ENCODE assay signal across 8 mouse cellular contexts in the genomic region with DNA sequence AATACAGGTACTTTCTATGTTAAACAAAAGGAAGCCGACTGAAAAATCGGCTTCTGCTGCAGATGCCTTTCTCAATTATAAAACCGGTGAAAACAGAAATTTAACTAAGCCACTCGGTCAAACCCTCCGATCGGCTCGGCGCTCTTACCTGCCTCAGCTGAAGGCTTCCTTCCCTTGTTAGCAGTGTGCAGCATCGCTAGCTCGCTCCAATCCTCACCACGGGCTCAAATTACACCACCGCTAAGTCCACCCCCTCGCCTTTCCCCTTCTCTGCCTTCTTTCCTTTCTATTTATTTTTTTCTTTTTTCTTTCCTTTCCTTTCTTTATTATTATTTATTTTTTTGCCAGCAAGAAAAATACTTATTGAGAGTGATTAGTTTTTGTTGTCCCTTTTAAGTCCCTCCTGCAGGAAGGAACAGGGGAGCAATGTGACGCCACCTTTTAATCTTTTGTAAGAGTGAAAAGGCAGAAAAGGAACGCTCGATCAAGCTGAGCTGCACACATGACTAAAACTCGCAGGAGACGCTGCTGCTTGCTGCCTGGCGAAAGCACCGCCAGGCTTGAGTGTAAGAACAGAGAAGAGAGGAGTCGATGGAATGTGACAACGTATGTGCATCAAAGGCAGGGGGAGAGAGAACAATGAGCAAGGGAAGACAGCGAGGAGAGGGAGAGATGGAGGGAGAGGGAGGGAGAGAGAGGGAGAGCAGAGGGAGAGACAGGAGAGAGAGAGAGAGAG.
DNase-seq lines count a peak whose midpoint lies in the region; ATAC-seq and TF ChIP-seq lines count a peak whose summit lies in the region.

No protein-coding gene starts in this region.

- no peaks in the 10 kb centered on the region for H3K36me3 ChIP-seq in embryonic facial prominence, embryonic 13.5 days
- H3K36me3 ChIP-seq in hindbrain, embryonic 15.5 days, result no peaks in the 10 kb centered on the region
- no peaks in the 10 kb centered on the region for H3K36me3 ChIP-seq in myocyte (ENCODE audit: control insufficient read depth, insufficient read depth)

- DNase-seq in ES-CJ7 (ENCODE audit: low read depth, low spot score), result peak; percentile 14
- peak; percentile 9 for DNase-seq in adrenal gland, postnatal 25 days
- peak; percentile 31 to 55 for DNase-seq in left cerebral cortex, postnatal 10 days (ENCODE audit: extremely low spot score in 1 of 2, low spot score in 2 of 2)
- DNase-seq in gastrocnemius, postnatal 36 days, result no peak
- DNase-seq in testis, postnatal 10 days (ENCODE audit: low spot score), result no peak

- peak overlapping the region; percentile 48 for H3K4me3 ChIP-seq in embryonic facial prominence, embryonic 13.5 days
- peak overlapping the region; percentile 40 for H3K4me3 ChIP-seq in hindbrain, embryonic 15.5 days
- no peak overlapping the region for H3K4me3 ChIP-seq in myocyte

- WGBS in embryonic facial prominence, embryonic 13.5 days, result under 1% methylated on average over 23 of the region's 23 CpGs
- WGBS in hindbrain, embryonic 15.5 days, result under 1% methylated on average over 23 of the region's 23 CpGs

- H3K4me2 ChIP-seq in embryonic facial prominence, embryonic 13.5 days, result peak overlapping the region; percentile 70
- H3K4me2 ChIP-seq in hindbrain, embryonic 15.5 days, result peak overlapping the region; percentile 55
- H3K4me2 ChIP-seq in myocyte (ENCODE audit: low read depth), result peak overlapping the region; percentile 86

- TF ChIP-seq POLR2A in myocyte (IDR thresholded peaks at IDR 0.05; ENCODE audit: insufficient read length, low read depth), result no peak

- H3K4me1 ChIP-seq in embryonic facial prominence, embryonic 13.5 days, result peaks cover 13% of the 10 kb centered on the region
- peaks cover 27% of the 10 kb centered on the region for H3K4me1 ChIP-seq in hindbrain, embryonic 15.5 days (replicated peaks)

- intact Hi-C loops in left cerebral cortex, postnatal 10 days (cut with DNase I), result loop anchor here (5.0 to 10.0 kb wide), 3 partner anchors 213 to 560 kb away; a partner anchor contains a TSS
- intact Hi-C loops in gastrocnemius, postnatal 36 days (cut with DNase I), result no loop called here

- no peak overlapping the region for H3ac ChIP-seq in myocyte (ENCODE audit: control insufficient read depth, insufficient read length)

- 0 out of 2 replicates have a peak, but pooled peaks have one; percentile 81 for ATAC-seq in embryonic facial prominence, embryonic 13.5 days (ENCODE audit: insufficient number of reproducible peaks, insufficient read depth, low FRiP score, low TSS enrichment, low read depth)
- peak; percentile 90 for ATAC-seq in hindbrain, embryonic 15.5 days (ENCODE audit: low FRiP score, low read depth)

- H3K27me3 ChIP-seq in embryonic facial prominence, embryonic 13.5 days, result peaks cover 14% of the 10 kb centered on the region
- no peaks in the 10 kb centered on the region for H3K27me3 ChIP-seq in hindbrain, embryonic 15.5 days
- no peaks in the 10 kb centered on the region for H3K27me3 ChIP-seq in myocyte (ENCODE audit: control insufficient read depth, insufficient read depth, insufficient read length)

- peak overlapping the region; percentile 73; the same call in 1 of the 2 replicates for H3K27ac ChIP-seq in embryonic facial prominence, embryonic 13.5 days
- peak overlapping the region; percentile 95 for H3K27ac ChIP-seq in hindbrain, embryonic 15.5 days (replicated peaks)

- H3K9ac ChIP-seq in embryonic facial prominence, embryonic 13.5 days, result peak overlapping the region; percentile 64
- H3K9ac ChIP-seq in hindbrain, embryonic 15.5 days, result peak overlapping the region; percentile 66

- H3K79me2 ChIP-seq in myocyte (ENCODE audit: control insufficient read depth, insufficient read depth), result no peaks in the 10 kb centered on the region

- H3K9me3 ChIP-seq in embryonic facial prominence, embryonic 13.5 days, result no peaks in the 10 kb centered on the region
- no peaks in the 10 kb centered on the region for H3K9me3 ChIP-seq in hindbrain, embryonic 15.5 days

TF ChIP-seq in myocyte, 11 proteins besides CTCF, POLR2A, EP300 and RAD21:
- no peak for TF ChIP-seq SRF (IDR thresholded peaks at IDR 0.05; ENCODE audit: control insufficient read depth, insufficient read length, low read depth)
- TF ChIP-seq TCF12 (IDR thresholded peaks at IDR 0.05; ENCODE audit: insufficient read depth, poor library complexity, severe bottlenecking), result no peak
- no peak for TF ChIP-seq USF1 (IDR thresholded peaks at IDR 0.05; ENCODE audit: low read depth)
- no peak for TF ChIP-seq MAX (IDR thresholded peaks at IDR 0.05; ENCODE audit: low read depth)
- TF ChIP-seq CEBPB (IDR thresholded peaks at IDR 0.05; ENCODE audit: insufficient read depth, poor library complexity, severe bottlenecking), result no peak
- TF ChIP-seq MYOG (IDR thresholded peaks at IDR 0.05; ENCODE audit: control insufficient read depth in 1 of 3, insufficient read depth in 1 of 3, insufficient read length in 2 of 3, low read depth in 2 of 3), result no peak
- no peak for TF ChIP-seq TCF3 (IDR thresholded peaks at IDR 0.05; ENCODE audit: insufficient read length, low read depth)
- no peak for TF ChIP-seq REST (IDR thresholded peaks at IDR 0.05; ENCODE audit: insufficient read depth, insufficient read length)

Comparison
In these comparisons a context has a peak if more than half of its experiments do, and no peak if none do; other contexts are left out.
1. DNase-seq: peak in ES-CJ7 (single experiment), adrenal gland, postnatal 25 days (single experiment) and left cerebral cortex, postnatal 10 days (2 of 2); none in gastrocnemius, postnatal 36 days (0 of 2) and testis, postnatal 10 days (single experiment).
2. Peak in every context shown above with its lines, with median percentiles within 50 percentile points of each other: H3K4me2 ChIP-seq.